Mouse (Mus musculus): Measurements from ENCODE around the gene Eri3. TPM values are rescaled to one million over a fixed set of nuclear protein-coding genes. Genes with fewer than 3 reads are reported as not detected.

Gene Eri3
- polyA plus RNA-seq (2014; fragmentation: Nextera tagmentation; extraction: Ambion mirVana): 262 and 267 TPM in 2 replicates

- H3K4me1 ChIP-seq (replicated peaks; ENCODE audit: control insufficient read depth, insufficient read depth, low read length): peaks cover 18% of the 10 kb centered on the region
- no peaks in the 10 kb centered on the region for H3K27me3 ChIP-seq (ENCODE audit: control insufficient read depth, insufficient read depth, low read length)
- no peaks in the 10 kb centered on the region; the same call in 1 of the 2 replicates for H3K36me3 ChIP-seq (replicated peaks; ENCODE audit: control insufficient read depth, insufficient read depth)
- peak within 1 kb of the TSS; percentile 88 for H3K4me2 ChIP-seq (replicated peaks)
- WGBS: under 1% methylated on average over 49 of the region's 53 CpGs
- ATAC-seq (ENCODE audit: low FRiP score): peak; percentile 99
- no peaks in the 10 kb centered on the region for H3K9me3 ChIP-seq (ENCODE audit: control insufficient read depth, low read length)
- H3K9ac ChIP-seq: peak within 1 kb of the TSS; percentile 84
- H3K27ac ChIP-seq: peak within 1 kb of the TSS; percentile 81
- H3K4me3 ChIP-seq (replicated peaks; ENCODE audit: low read length): peak within 1 kb of the TSS; percentile 86
- DNase-seq (ENCODE audit: low spot score): peak; percentile 97
These were observed at the start of gene Eri3 for GRCm38 (mm10) chr4:117550140-117550851. TSS of gene Eri3 (plus strand) at chr4:117550365.

GRCm38 (mm10) chr4:117518246-117518645 is 31.9 kb upstream of the Eri3 start:
- no peak overlapping the region for H3K4me2 ChIP-seq (replicated peaks)
- no peaks in the 10 kb centered on the region for H3K4me1 ChIP-seq (replicated peaks; ENCODE audit: control insufficient read depth, insufficient read depth, low read length)
- H3K36me3 ChIP-seq (replicated peaks; ENCODE audit: control insufficient read depth, insufficient read depth): no peaks in the 10 kb centered on the region
- ATAC-seq (ENCODE audit: low FRiP score) (no peak), DNase-seq (ENCODE audit: low spot score) (no peak)
- H3K9me3 ChIP-seq (ENCODE audit: control insufficient read depth, low read length): no peaks in the 10 kb centered on the region
- no peak overlapping the region for H3K9ac ChIP-seq
- WGBS: 91% methylated on average over 4 of the region's 4 CpGs
- no peaks in the 10 kb centered on the region; the same call in 1 of the 2 replicates for H3K27me3 ChIP-seq (ENCODE audit: control insufficient read depth, insufficient read depth, low read length)
- no peak overlapping the region for H3K27ac ChIP-seq
- H3K4me3 ChIP-seq (replicated peaks; ENCODE audit: low read length): no peak overlapping the region

- Histone ChIP-seq H3K27ac (no peak overlapping the region), H3K27me3 (ENCODE audit: control insufficient read depth, insufficient read depth, low read length) (peaks cover 9% of the 10 kb centered on the region), H3K36me3 (replicated peaks; ENCODE audit: control insufficient read depth, insufficient read depth) (no peaks in the 10 kb centered on the region), H3K4me3 (replicated peaks; ENCODE audit: low read length) (no peak overlapping the region), H3K4me2 (replicated peaks) (no peak overlapping the region), H3K9ac (no peak overlapping the region), H3K4me1 (replicated peaks; ENCODE audit: control insufficient read depth, insufficient read depth, low read length) (no peaks in the 10 kb centered on the region), H3K9me3 (ENCODE audit: control insufficient read depth, low read length) (no peaks in the 10 kb centered on the region)
- ATAC-seq (ENCODE audit: low FRiP score) (no peak), DNase-seq (ENCODE audit: low spot score) (no peak)
- WGBS: 72% methylated on average over 2 of the region's 2 CpGs
These were observed 28.8 kb upstream of the Eri3 start for GRCm38 (mm10) chr4:117521350-117521749.

- no peak overlapping the region for H3K4me3 ChIP-seq (replicated peaks; ENCODE audit: low read length)
- no peaks in the 10 kb centered on the region for H3K36me3 ChIP-seq (replicated peaks; ENCODE audit: control insufficient read depth, insufficient read depth)
- ATAC-seq (ENCODE audit: low FRiP score) (no peak), DNase-seq (ENCODE audit: low spot score) (no peak)
- 92% methylated on average over 5 of the region's 5 CpGs for WGBS
- 0 out of 2 replicates have a peak, but pooled peaks cover 3% of the 10 kb centered on the region for H3K4me1 ChIP-seq (replicated peaks; ENCODE audit: control insufficient read depth, insufficient read depth, low read length)
- no peaks in the 10 kb centered on the region for H3K9me3 ChIP-seq (ENCODE audit: control insufficient read depth, low read length)
- H3K27ac ChIP-seq: no peak overlapping the region
- no peak overlapping the region for H3K4me2 ChIP-seq (replicated peaks)
- peaks cover 12% of the 10 kb centered on the region for H3K27me3 ChIP-seq (ENCODE audit: control insufficient read depth, insufficient read depth, low read length)
- no peak overlapping the region for H3K9ac ChIP-seq
These were observed 24.2 kb upstream of the Eri3 start for GRCm38 (mm10) chr4:117525990-117526389.

- peaks cover 15% of the 10 kb centered on the region for H3K27me3 ChIP-seq (ENCODE audit: control insufficient read depth, insufficient read depth, low read length)
- H3K36me3 ChIP-seq (replicated peaks; ENCODE audit: control insufficient read depth, insufficient read depth): no peaks in the 10 kb centered on the region
- 60% methylated on average over 9 of the region's 9 CpGs for WGBS
- H3K4me2 ChIP-seq (replicated peaks): no peak overlapping the region
- no peak overlapping the region for H3K4me3 ChIP-seq (replicated peaks; ENCODE audit: low read length)
- no peak for ATAC-seq (ENCODE audit: low FRiP score)
- no peak for DNase-seq (ENCODE audit: low spot score)
- H3K27ac ChIP-seq: no peak overlapping the region
- 0 out of 2 replicates have a peak, but pooled peaks cover 3% of the 10 kb centered on the region for H3K4me1 ChIP-seq (replicated peaks; ENCODE audit: control insufficient read depth, insufficient read depth, low read length)
- no peaks in the 10 kb centered on the region for H3K9me3 ChIP-seq (ENCODE audit: control insufficient read depth, low read length)
- no peak overlapping the region for H3K9ac ChIP-seq
These were observed 22.9 kb upstream of the Eri3 start for GRCm38 (mm10) chr4:117527116-117527899.

GRCm38 (mm10) chr4:117527952-117528351 is 22.2 kb upstream of the Eri3 start:
- Histone ChIP-seq H3K4me2 (replicated peaks) (no peak overlapping the region), H3K4me3 (replicated peaks; ENCODE audit: low read length) (no peak overlapping the region), H3K9me3 (ENCODE audit: control insufficient read depth, low read length) (no peaks in the 10 kb centered on the region), H3K27me3 (ENCODE audit: control insufficient read depth, insufficient read depth, low read length) (peaks cover 15% of the 10 kb centered on the region), H3K4me1 (replicated peaks; ENCODE audit: control insufficient read depth, insufficient read depth, low read length) (0 out of 2 replicates have a peak, but pooled peaks cover 3% of the 10 kb centered on the region), H3K27ac (no peak overlapping the region), H3K36me3 (replicated peaks; ENCODE audit: control insufficient read depth, insufficient read depth) (no peaks in the 10 kb centered on the region), H3K9ac (no peak overlapping the region)
- WGBS: 25% methylated on average over 1 of the region's 1 CpGs
- no peak for DNase-seq (ENCODE audit: low spot score)
- no peak for ATAC-seq (ENCODE audit: low FRiP score)

GRCm38 (mm10) chr4:117529843-117530242 is 20.3 kb upstream of the Eri3 start:
- DNase-seq (ENCODE audit: low spot score) (no peak), ATAC-seq (ENCODE audit: low FRiP score) (no peak)
- peaks cover 6% of the 10 kb centered on the region for H3K27me3 ChIP-seq (ENCODE audit: control insufficient read depth, insufficient read depth, low read length)
- H3K27ac ChIP-seq: no peak overlapping the region
- H3K36me3 ChIP-seq (replicated peaks; ENCODE audit: control insufficient read depth, insufficient read depth): no peaks in the 10 kb centered on the region
- no peak overlapping the region for H3K4me2 ChIP-seq (replicated peaks)
- H3K9me3 ChIP-seq (ENCODE audit: control insufficient read depth, low read length): no peaks in the 10 kb centered on the region
- 63% methylated on average over 4 of the region's 4 CpGs for WGBS
- no peak overlapping the region for H3K4me3 ChIP-seq (replicated peaks; ENCODE audit: low read length)
- H3K9ac ChIP-seq: no peak overlapping the region
- 0 out of 2 replicates have a peak, but pooled peaks cover 3% of the 10 kb centered on the region for H3K4me1 ChIP-seq (replicated peaks; ENCODE audit: control insufficient read depth, insufficient read depth, low read length)

GRCm38 (mm10) chr4:117535496-117536200 is 14.5 kb upstream of the Eri3 start:
- Histone ChIP-seq H3K27me3 (ENCODE audit: control insufficient read depth, insufficient read depth, low read length) (peaks cover 5% of the 10 kb centered on the region), H3K9ac (no peak overlapping the region), H3K4me2 (replicated peaks) (no peak overlapping the region), H3K9me3 (ENCODE audit: control insufficient read depth, low read length) (no peaks in the 10 kb centered on the region), H3K4me1 (replicated peaks; ENCODE audit: control insufficient read depth, insufficient read depth, low read length) (no peaks in the 10 kb centered on the region; the same call in 1 of the 2 replicates), H3K4me3 (replicated peaks; ENCODE audit: low read length) (no peak overlapping the region), H3K27ac (no peak overlapping the region), H3K36me3 (replicated peaks; ENCODE audit: control insufficient read depth, insufficient read depth) (no peaks in the 10 kb centered on the region)
- WGBS: 51% methylated on average over 9 of the region's 9 CpGs
- ATAC-seq (ENCODE audit: low FRiP score): no peak
- no peak for DNase-seq (ENCODE audit: low spot score)

GRCm38 (mm10) chr4:117537002-117537401 is 13.2 kb upstream of the Eri3 start:
- Histone ChIP-seq H3K36me3 (replicated peaks; ENCODE audit: control insufficient read depth, insufficient read depth) (no peaks in the 10 kb centered on the region), H3K9ac (no peak overlapping the region), H3K27ac (no peak overlapping the region), H3K27me3 (ENCODE audit: control insufficient read depth, insufficient read depth, low read length) (no peaks in the 10 kb centered on the region), H3K4me2 (replicated peaks) (no peak overlapping the region), H3K4me1 (replicated peaks; ENCODE audit: control insufficient read depth, insufficient read depth, low read length) (no peaks in the 10 kb centered on the region; the same call in 1 of the 2 replicates), H3K9me3 (ENCODE audit: control insufficient read depth, low read length) (no peaks in the 10 kb centered on the region), H3K4me3 (replicated peaks; ENCODE audit: low read length) (no peak overlapping the region)
- ATAC-seq (ENCODE audit: low FRiP score): no peak
- 88% methylated on average over 7 of the region's 7 CpGs for WGBS
- DNase-seq (ENCODE audit: low spot score): no peak
